Mouse (Mus musculus): ENCODE data around the gene Rasgrp4.
"Not testable (repeated sequence)": the region's sequence is repeated elsewhere in the genome, so short reads cannot be mapped to it uniquely, and the experiment has no call there.

Rasgrp4 gene

DNA sequence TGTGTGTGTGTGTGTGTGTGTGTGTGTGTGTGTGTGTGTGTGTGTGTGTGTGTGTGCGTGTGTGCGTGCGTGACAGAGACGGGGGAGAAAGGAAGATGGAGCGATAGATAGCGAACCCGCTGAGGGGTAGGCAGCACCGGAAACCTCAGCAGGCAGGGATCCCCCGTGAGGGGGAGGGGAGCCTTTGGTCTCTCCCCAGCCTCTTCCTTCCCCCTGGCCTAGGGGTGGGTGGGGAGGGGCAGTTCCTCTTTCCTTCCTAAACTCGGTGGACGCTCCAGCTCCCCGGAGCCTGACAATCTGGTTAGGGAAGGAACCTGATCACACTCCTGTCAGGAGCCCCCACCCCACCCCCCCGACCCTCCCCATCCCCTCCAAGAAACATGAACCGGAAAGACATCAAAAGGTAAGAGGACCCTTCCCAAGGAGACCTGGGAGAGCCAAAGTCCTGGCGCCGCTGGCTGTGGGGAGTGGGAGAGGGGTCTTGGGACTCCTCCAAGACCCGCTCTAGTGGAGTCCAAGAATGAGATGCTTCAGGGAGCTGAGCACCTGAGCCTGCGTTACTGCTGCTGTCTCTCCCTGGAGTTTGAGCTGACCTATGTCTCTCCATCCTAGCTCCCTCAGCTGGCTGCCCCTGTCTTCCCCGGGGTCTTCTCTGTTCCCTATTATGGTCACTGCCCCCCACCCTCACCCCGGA is at the start of gene Rasgrp4:
TSS of gene Rasgrp4 (plus strand) at position 159 of the 694 bp plus-strand sequence.
- DNase-seq, result no peak

DNA sequence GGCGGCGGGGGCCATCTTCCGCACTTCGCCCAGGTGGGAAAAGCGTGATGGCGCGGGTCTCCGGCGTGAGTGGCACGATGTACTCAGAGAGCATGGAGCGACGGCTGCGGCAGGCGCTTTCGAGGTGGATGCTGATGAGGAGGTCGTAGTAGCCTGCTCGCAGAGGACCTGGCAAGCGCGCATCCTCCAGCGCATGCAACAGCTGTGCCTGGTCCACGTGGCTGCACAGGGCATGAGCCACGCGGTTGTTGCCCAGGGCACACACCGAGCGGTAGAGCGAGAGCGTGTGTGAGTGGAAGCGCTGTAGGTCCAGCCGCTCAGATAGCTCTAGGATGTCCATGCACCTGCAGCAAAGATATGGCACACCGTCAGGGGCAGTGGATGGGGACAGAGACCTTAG is 48.7 kb upstream of the Rasgrp4 start:
- DNase-seq, result no peak

- DNase-seq, result no peak
Measured at GRCm38 (mm10) chr7:29086902-29087301, 47.7 kb upstream of the Rasgrp4 start.

- no peak for DNase-seq
Measured at GRCm38 (mm10) chr7:29088817-29089216, 45.8 kb upstream of the Rasgrp4 start.

- DNase-seq, result no peak
Measured at GRCm38 (mm10) chr7:29097131-29097530, 37.5 kb upstream of the Rasgrp4 start.

- no peak for DNase-seq
Measured at GRCm38 (mm10) chr7:29101286-29102017, 33.2 kb upstream of the Rasgrp4 start.

DNA sequence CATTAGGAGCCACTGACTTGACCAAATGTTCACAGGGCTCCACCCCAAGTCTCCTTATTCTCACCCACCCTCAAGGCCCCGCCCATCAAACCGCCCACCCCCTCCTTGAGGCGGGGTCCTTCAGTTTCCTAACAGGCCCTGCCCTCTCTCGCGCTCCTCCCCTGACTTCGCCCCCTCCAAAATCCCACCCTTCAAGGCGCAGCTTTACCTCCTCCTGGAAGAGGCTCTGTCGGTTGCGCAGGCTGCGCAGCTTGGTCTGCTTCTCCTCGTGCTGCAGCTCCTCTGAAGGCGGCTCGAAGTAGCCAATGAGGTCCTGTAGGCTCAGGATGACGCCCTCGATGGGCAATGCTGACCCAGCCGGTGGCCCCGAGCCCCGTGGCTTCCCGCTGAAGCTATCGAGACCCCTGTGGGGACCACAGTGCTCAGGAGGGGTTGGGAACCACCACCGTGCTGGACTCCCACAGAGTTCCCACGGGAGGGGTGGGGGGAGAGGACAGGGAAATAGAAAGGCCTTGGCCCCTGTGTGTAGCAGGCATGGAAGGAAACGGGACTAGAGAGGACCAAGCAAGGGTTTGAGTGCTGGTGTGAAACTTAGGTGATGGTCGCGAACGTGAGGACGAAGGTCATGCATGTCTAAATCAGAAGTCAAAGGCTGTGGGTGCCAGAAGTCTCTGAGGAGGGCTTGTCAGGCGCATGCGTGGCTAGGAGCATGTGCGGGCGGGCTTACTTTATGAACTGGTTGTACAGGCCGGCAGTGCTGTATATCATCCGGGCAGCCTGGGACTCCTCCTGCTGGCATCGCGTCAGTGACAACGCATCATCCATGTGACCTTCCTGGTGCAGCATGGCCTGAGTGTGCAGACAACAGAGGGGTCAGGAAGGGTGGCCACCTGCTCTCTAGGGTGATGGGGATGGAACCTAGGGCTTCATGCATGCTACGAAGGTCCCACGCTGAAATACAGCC is 25.4 kb upstream of the Rasgrp4 start:
- peak; percentile 20 for DNase-seq

- no peak for DNase-seq
Measured at GRCm38 (mm10) chr7:29118142-29118851, 16.4 kb upstream of the Rasgrp4 start.

GRCm38 (mm10) chr7:29119526-29119925 is 15.1 kb upstream of the Rasgrp4 start:
- no peak for DNase-seq

- no peak for DNase-seq
Measured at GRCm38 (mm10) chr7:29122821-29123220, 11.8 kb upstream of the Rasgrp4 start.

DNA sequence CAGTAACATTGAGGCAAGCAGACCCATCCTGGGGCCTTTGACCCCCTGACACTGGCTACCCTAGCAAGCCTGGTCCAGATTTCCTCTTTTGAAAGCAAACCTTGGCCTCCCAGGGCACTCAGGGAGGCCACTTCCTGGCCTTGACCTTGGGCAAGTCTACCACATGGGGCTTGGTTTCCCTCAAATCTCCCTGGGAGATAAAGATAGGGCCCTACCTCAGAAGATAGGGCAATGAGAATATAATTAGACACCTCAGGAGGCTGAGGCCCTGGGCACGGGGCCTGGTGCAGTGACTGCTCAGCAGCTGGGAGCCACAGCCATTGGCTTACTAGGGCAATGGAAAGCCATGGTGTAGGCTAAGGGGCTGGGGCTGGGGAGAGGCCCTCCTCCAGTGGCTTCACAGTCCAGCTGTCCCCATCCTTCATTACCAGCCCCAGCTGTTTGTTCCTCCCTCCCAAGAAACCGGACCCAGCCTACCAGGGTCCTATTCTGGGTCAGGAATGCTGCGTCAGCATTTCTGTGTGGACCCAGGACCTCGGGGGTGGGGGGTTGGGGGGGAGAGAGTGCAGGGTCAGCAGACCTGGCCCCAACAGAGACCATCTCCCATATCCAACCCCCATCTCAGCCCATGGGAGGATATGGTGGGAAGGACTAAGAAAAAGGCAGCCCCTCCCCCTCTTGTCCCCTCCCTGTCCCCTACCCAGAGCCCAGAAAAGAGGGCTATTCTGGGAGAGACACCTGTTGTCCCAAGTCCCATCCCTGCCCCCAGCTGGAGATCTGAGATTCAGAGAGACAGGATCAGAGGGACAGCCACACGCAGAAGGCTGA is 10.9 kb upstream of the Rasgrp4 start:
- DNase-seq, result no peak

DNA sequence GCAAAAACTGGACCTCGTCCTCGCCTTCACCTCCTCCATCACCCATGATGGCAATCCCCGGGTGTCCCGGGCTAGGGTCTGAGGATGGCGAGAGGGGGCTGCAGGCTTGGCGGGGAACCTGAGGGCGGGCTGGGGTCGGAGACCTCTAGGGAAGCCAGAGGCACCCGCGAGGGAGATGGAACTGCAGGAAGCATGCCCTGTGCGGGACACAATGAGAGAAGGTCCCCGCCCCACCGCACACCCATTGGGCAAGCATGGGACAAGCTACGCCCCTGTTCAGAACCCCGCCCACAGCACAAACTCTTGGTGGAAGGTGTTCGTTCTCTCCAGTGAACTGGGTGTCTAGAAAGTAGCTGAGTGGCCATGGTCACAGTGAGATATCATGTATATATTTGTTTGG is 9.7 kb upstream of the Rasgrp4 start, which contains the start of gene Ryr1:
TSS of gene Ryr1 (minus strand) at position 210 of the 400 bp plus-strand sequence.
- peak; percentile 13 for DNase-seq

- peak; percentile 54 for DNase-seq
Measured at GRCm38 (mm10) chr7:29126173-29126915, 8.3 kb upstream of the Rasgrp4 start.

- DNase-seq, result no peak
Measured at GRCm38 (mm10) chr7:29128725-29129124, 5.9 kb upstream of the Rasgrp4 start.

- no peak for DNase-seq
Measured at GRCm38 (mm10) chr7:29134230-29134629, 421 bp upstream of the Rasgrp4 start.

DNA sequence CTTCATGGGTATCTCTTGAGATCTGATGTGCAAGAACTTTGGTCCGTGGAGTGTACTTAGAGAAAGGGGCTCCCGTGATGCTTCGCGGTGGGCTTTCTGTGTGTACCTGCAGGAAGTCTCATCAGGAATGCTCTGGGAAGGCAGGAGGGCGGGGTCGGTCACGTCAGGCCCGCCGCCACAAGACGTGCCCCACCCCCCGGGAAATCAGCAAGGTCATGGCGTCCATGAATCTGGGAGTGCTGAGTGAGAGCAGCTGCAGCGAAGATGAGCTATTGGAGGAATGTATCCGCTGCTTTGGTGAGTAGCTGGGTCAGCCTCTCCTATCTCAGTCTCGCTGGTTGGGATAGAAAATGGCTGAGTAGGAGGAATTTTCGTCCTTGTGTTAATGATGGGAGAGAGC is 2.8 kb downstream of the Rasgrp4 start:
- no peak for DNase-seq

DNA sequence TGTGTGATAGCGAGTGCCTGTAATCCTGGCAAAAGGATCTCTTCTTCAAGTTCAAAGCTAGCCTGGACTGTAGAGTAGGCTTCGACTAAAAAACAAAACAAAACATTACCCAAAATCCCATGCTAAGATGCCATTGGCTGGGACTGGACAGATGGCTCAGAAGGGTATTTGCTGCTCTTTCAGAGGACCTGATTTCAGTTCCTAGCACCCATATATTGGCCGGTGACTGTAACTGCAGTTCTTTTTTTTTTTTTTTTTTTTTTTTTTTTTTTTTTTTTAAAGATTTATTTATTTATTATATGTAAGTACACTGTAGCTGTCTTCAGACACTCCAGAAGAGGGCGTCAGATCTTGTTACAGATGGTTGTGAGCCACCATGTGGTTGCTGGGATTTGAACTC is 4.6 kb downstream of the Rasgrp4 start:
- not testable (repeated sequence) for DNase-seq

- no peak for DNase-seq
Measured at GRCm38 (mm10) chr7:29141416-29141815, 6.8 kb downstream of the Rasgrp4 start.

GRCm38 (mm10) chr7:29144006-29144405 is 9.4 kb downstream of the Rasgrp4 start:
- no peak for DNase-seq

- no peak for DNase-seq
Measured at GRCm38 (mm10) chr7:29146625-29147367, 12.1 kb downstream of the Rasgrp4 start.

Measured in kidney, adult 11 months (tissue).